ENCODE assay signal across 27 mouse cellular contexts in genomic region chr16:6616526-6616925, GRCm38 (mm10).
"Had no signal": no experiment of that assay in that cellular context is flagged by ENCODE, and none has a peak within 500 bp of the region (broad histone marks: within the 10 kb centered on the region; RNA-seq: fewer than 3 reads in every experiment).

No protein-coding gene starts in this region.

- H3K4me1 ChIP-seq: heart, embryonic 13.5 days; heart, embryonic 15.5 days; hindbrain, embryonic 13.5 days; hindbrain, embryonic 15.5 days; kidney, embryonic 15.5 days; limb, embryonic 13.5 days; limb, embryonic 15.5 days; liver, embryonic 13.5 days; liver, embryonic 15.5 days had no signal

- ATAC-seq: hindbrain, postnatal 0 days; intestine, embryonic 16.5 days had no signal

- H3K36me3 ChIP-seq: heart, embryonic 13.5 days; heart, embryonic 15.5 days; hindbrain, embryonic 13.5 days; hindbrain, embryonic 15.5 days; kidney, embryonic 15.5 days; limb, embryonic 13.5 days; limb, embryonic 15.5 days; liver, embryonic 13.5 days; liver, embryonic 15.5 days had no signal

- H3K27ac ChIP-seq: heart, adult 2 months; heart, embryonic 13.5 days; heart, embryonic 15.5 days; hindbrain, embryonic 13.5 days; hindbrain, embryonic 15.5 days; hindbrain, postnatal 0 days; kidney, embryonic 15.5 days; kidney, postnatal 0 days; limb, embryonic 13.5 days; limb, embryonic 15.5 days; liver, embryonic 13.5 days; liver, embryonic 15.5 days had no signal

- H3K9me3 ChIP-seq: heart, embryonic 13.5 days; heart, embryonic 15.5 days; hindbrain, embryonic 13.5 days; hindbrain, embryonic 15.5 days; kidney, embryonic 15.5 days; limb, embryonic 13.5 days; limb, embryonic 15.5 days; liver, embryonic 13.5 days; liver, embryonic 15.5 days had no signal

- H3K9ac ChIP-seq: heart, embryonic 13.5 days; heart, embryonic 15.5 days; hindbrain, embryonic 13.5 days; hindbrain, embryonic 15.5 days; kidney, embryonic 15.5 days; limb, embryonic 13.5 days; limb, embryonic 15.5 days; liver, embryonic 13.5 days; liver, embryonic 15.5 days had no signal

- DNase-seq: gastrocnemius, postnatal 14 days; gastrocnemius, postnatal 36 days; heart, adult 11 months; heart, adult 2 months; heart, postnatal 14 days; heart, postnatal 36 days; kidney, adult 11 months; kidney, adult 2 months; kidney, adult 9 months; kidney, postnatal 14 days; kidney, postnatal 36 days; layer of hippocampus, adult 9-11 months; layer of hippocampus, postnatal 36 days; left cerebral cortex, postnatal 4 days; liver, embryonic 13.5 days had no signal

- H3K4me2 ChIP-seq: heart, embryonic 11.5 days; heart, embryonic 13.5 days; heart, embryonic 15.5 days; hindbrain, embryonic 13.5 days; hindbrain, embryonic 15.5 days; kidney, embryonic 15.5 days; limb, embryonic 13.5 days; limb, embryonic 15.5 days; liver, embryonic 13.5 days; liver, embryonic 15.5 days had no signal

- H3K4me3 ChIP-seq: heart, adult 2 months; heart, embryonic 13.5 days; heart, embryonic 15.5 days; hindbrain, embryonic 13.5 days; hindbrain, embryonic 15.5 days; kidney, embryonic 15.5 days; limb, embryonic 13.5 days; limb, embryonic 15.5 days; liver, embryonic 13.5 days; liver, embryonic 15.5 days had no signal

- H3K27me3 ChIP-seq: heart, embryonic 13.5 days; heart, embryonic 15.5 days; hindbrain, embryonic 13.5 days; hindbrain, embryonic 15.5 days; kidney, embryonic 15.5 days; limb, embryonic 13.5 days; limb, embryonic 15.5 days; liver, embryonic 13.5 days; liver, embryonic 15.5 days had no signal
